Mouse (Mus musculus) embryonic facial prominence, embryonic 11.5 days (tissue): Measurements from ENCODE around the gene Fbxl18. TPM values are rescaled to one million over a fixed set of nuclear protein-coding genes. Genes with fewer than 3 reads are reported as not detected.

Experiments
- ATAC-seq: fragments of 200-750 bp; cut with Nextera tagmentation; replicated peaks from 2 replicates; pipeline ENCODE4 v1.8.0; 2017; ENCODE audit warnings: low read depth; ENCODE audit not compliant: insufficient number of reproducible peaks, low FRiP score, low TSS enrichment
- DNase-seq: peaks from one replicate; pipeline ENCODE4 v3.0.0-alpha.2; 2015; ENCODE audit warnings: low spot score
- H3K27ac ChIP-seq: fragments of 300-500 bp; sonication (generic); replicated peaks from 2 replicates; pipeline ENCODE4 v1.5.1; 2014; ENCODE audit warnings: mild to moderate bottlenecking, low read depth, low read length, control low read depth
- H3K27me3 ChIP-seq: fragments of 300-500 bp; sonication (generic); 2 replicates; pipeline ENCODE4 v1.6.1; 2014; ENCODE audit warnings: mild to moderate bottlenecking, low read length, moderate library complexity, mixed read lengths; ENCODE audit not compliant: control insufficient read depth, insufficient read depth
- H3K36me3 ChIP-seq: fragments of 300-500 bp; sonication (generic); replicated peaks from 2 replicates; pipeline ENCODE4 v1.6.1; 2014; ENCODE audit warnings: low read depth, mild to moderate bottlenecking, low read length, moderate library complexity, mixed read lengths; ENCODE audit not compliant: control insufficient read depth, insufficient read depth
- H3K4me1 ChIP-seq: fragments of 300-500 bp; sonication (generic); 2 replicates; pipeline ENCODE4 v1.6.1; 2014; ENCODE audit warnings: low read length, mixed read lengths; ENCODE audit not compliant: control insufficient read depth, insufficient read depth
- H3K4me2 ChIP-seq: fragments of 300-500 bp; sonication (generic); 2 replicates; pipeline ENCODE4 v1.6.1; 2014; ENCODE audit warnings: low read depth, mild to moderate bottlenecking, control low read depth, low read length, moderate library complexity
- H3K4me3 ChIP-seq: fragments of 300-500 bp; sonication (generic); 2 replicates; pipeline ENCODE4 v1.5.1; 2014; ENCODE audit warnings: low read depth, low read length, control low read depth
- H3K9ac ChIP-seq: fragments of 300-500 bp; sonication (generic); replicated peaks from 2 replicates; pipeline ENCODE4 v1.6.1; 2014; ENCODE audit warnings: mild to moderate bottlenecking, control low read depth, low read length
- H3K9me3 ChIP-seq: fragments of 300-500 bp; sonication (generic); replicated peaks from 2 replicates; pipeline ENCODE4 v1.6.1; 2016; ENCODE audit warnings: mild to moderate bottlenecking, low read length, inconsistent platforms, mixed read lengths; ENCODE audit not compliant: control insufficient read depth
- WGBS: fragments of 180-500 bp; shearing (Covaris S2); extraction: QIAGEN DNeasy Blood & Tissue Kit; methylation state at CpG from one replicate; pipeline ENCODE4 v1.1.7; 2014; 5-methylcytosine and 5-hydroxymethylcytosine counted together
- polyA plus RNA-seq: library from polyadenylated mRNA; unstranded; fragments of >200 nt; fragmentation: Nextera tagmentation; extraction: Ambion mirVana; gene quantifications from 2 replicates; pipeline ENCODE4 v1.2.1, GENCODE M21; 2014

The Fbxl18 gene
- polyA plus RNA-seq, 1 experiment from 2014 or later = 7.6 TPM

DNA sequence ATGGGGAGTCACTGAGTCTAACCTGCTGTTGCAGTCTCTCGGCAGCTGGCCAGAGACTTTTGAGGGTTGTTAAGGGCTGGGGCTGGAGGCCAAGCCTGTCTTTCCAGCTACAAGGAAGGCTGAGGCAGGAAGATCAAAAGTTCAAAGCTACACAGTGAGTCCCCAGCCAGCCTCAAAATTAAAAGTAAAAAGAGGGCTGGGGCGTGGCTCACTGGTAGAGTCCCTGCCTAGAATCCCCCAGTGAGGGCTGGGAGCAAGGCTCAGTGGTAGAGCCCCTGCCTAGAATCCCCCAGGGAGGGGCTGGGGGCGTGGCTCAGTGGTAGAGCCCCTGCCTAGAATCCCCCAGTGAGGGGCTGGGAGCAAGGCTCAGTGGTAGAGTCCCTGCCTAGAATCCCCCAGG is 28.6 kb upstream of the Fbxl18 start:
- no peak for ATAC-seq
- WGBS = 86% methylated on average over 3 of the region's 3 CpGs

DNA sequence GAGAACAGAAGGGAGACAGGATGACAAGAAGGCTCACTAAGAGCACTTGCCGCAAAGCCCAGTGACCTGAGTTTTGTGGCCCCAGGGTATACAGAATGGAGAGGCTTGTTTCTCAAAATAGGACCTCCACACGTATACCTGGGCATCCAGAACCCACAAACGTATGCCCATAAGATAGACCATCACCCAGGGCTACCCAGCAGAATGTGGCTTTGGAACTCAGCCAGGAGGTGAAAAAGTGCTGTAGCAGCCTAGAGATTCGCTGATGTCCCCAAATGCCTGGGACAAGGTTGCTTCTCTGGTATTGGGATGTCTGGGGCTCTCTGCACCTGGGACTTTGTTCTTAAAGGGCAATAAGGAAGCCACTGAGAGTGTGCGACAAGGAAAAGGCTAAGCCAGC is 27.0 kb upstream of the Fbxl18 start:
- Histone ChIP-seq H3K27ac (no peak overlapping the region), H3K9ac (no peak overlapping the region), H3K4me1 (peaks cover 4% of the 10 kb centered on the region; the same call in 1 of the 2 replicates), H3K4me3 (no peak overlapping the region), H3K36me3 (no peaks in the 10 kb centered on the region), H3K27me3 (no peaks in the 10 kb centered on the region), H3K4me2 (no peak overlapping the region), H3K9me3 (no peaks in the 10 kb centered on the region)
- 85% methylated on average over 5 of the region's 5 CpGs for WGBS
- ATAC-seq (no peak), DNase-seq (no peak)

More for the DNA sequence above, 28.6 kb upstream of the Fbxl18 start:
- H3K4me3 ChIP-seq = no peak overlapping the region
- H3K9me3 ChIP-seq = no peaks in the 10 kb centered on the region
- no peak overlapping the region for H3K4me2 ChIP-seq
- H3K36me3 ChIP-seq = no peaks in the 10 kb centered on the region
- no peak overlapping the region for H3K9ac ChIP-seq
- H3K4me1 ChIP-seq = peaks cover 5% of the 10 kb centered on the region; the same call in 1 of the 2 replicates
- no peak overlapping the region for H3K27ac ChIP-seq
- no peak for DNase-seq
- H3K27me3 ChIP-seq = no peaks in the 10 kb centered on the region

DNA sequence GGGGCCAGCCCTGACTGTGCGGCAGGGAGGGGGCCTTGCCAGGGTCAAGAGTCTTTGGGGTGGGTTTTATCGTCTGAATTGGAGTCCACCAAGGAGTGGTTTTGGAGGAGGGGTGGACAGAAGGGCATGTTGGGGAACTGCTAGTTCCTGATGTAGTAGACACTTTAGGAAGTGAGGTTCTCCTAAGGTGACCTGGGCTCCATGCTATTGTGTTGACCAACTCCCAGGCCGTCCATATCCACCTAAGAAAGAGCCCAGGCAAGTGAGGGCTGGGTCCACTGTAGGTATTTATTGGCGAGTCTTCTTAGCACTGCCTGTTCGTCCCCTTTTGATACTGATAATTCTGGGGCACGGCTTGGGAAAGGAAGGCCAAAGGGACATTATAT is 25.8 kb upstream of the Fbxl18 start:
- no peaks in the 10 kb centered on the region for H3K27me3 ChIP-seq
- WGBS = 69% methylated on average over 6 of the region's 6 CpGs
- H3K9me3 ChIP-seq = no peaks in the 10 kb centered on the region
- no peaks in the 10 kb centered on the region for H3K4me1 ChIP-seq
- no peaks in the 10 kb centered on the region for H3K36me3 ChIP-seq
- ATAC-seq = no peak
- H3K9ac ChIP-seq = no peak overlapping the region
- no peak overlapping the region for H3K4me3 ChIP-seq
- H3K27ac ChIP-seq = no peak overlapping the region
- no peak overlapping the region for H3K4me2 ChIP-seq
- no peak for DNase-seq

DNA sequence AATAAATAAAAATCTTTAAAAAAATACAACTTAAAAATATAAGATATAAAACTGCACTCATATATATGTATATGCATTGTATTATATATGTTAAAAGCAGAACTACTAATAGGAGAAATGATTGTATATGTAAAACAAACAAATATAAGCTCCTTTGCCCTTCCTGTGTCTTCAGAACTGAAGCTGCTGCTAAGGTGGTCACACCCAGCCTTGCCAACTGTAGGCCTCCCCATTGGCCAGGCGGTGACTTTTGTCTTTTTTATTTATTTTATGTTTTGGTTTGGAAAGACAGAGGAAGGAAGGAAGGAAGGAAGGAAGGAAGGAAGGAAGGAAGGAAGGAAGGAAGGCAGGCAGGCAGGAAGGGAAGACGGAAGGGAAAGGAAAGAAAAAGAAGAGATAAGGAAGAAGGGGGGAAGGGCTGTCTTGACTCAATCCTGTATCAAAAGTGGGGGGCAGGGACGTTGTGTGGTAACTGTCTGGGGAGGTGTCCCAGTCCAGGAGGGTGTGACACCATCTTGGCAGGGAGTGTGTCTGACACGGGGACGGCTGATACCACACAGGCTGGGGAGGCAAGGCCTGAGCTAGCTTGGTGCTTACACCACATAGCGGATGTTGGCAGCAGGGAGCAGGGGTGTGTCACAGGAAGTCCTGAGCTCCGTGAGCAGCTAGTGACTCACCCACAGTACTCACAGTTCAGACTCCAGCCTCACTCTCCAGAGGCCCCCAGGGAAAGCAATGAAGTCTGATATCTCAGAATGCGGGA is 25.3 kb upstream of the Fbxl18 start:
- Histone ChIP-seq H3K4me3 (no peak overlapping the region), H3K4me1 (no peaks in the 10 kb centered on the region), H3K27ac (no peak overlapping the region), H3K27me3 (no peaks in the 10 kb centered on the region), H3K9ac (no peak overlapping the region), H3K36me3 (no peaks in the 10 kb centered on the region), H3K9me3 (no peaks in the 10 kb centered on the region), H3K4me2 (no peak overlapping the region)
- ATAC-seq (peak; percentile 53), DNase-seq (no peak)
- 60% methylated on average over 8 of the region's 8 CpGs for WGBS

DNA sequence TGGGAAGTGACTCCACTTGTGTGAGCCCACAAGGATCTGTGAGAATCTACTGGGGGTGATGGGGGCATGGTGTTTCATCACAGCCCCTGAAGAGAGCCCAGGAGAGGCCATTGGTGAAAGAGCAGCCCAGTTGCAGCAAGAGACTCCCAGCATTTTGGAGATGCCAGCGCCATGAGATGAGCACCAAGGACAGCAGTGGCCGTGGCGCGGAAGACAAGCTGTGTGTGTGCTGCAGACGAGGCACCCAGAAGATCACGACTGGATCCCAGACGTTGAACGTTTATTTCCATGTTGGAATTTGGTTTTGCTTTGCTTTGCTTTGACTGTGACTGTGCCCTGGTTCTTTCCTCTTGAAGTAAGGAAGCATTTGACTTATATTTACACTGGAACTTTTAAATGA is 22.2 kb upstream of the Fbxl18 start:
- Histone ChIP-seq H3K4me3 (no peak overlapping the region), H3K27ac (no peak overlapping the region), H3K4me1 (no peaks in the 10 kb centered on the region), H3K9ac (no peak overlapping the region), H3K9me3 (no peaks in the 10 kb centered on the region), H3K27me3 (no peaks in the 10 kb centered on the region), H3K36me3 (no peaks in the 10 kb centered on the region), H3K4me2 (no peak overlapping the region)
- ATAC-seq = no peak
- WGBS = 93% methylated on average over 8 of the region's 8 CpGs
- DNase-seq = no peak

DNA sequence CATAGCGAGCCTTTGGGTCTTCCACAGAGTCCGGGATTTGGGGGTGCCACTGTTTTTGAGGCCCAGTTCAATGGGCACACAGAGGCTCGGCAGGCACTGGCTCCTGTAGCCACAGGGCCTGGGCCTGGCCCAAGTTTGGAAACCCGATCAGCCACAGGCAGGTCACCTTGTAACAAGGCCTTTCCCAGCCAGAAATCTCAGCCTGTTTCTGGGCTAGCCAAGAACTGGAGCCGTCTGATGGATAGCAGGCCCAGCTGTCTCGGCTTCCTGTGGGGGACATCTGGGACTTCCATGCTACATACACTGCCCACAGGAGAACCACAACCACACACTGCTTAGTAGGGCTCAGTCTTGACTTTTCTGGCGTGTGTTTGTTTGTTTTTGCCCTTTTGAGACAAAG is 21.4 kb upstream of the Fbxl18 start:
- Histone ChIP-seq H3K27ac (no peak overlapping the region), H3K4me1 (no peaks in the 10 kb centered on the region), H3K9ac (no peak overlapping the region), H3K9me3 (no peaks in the 10 kb centered on the region), H3K4me3 (no peak overlapping the region), H3K36me3 (no peaks in the 10 kb centered on the region), H3K27me3 (no peaks in the 10 kb centered on the region), H3K4me2 (no peak overlapping the region)
- WGBS = 74% methylated on average over 7 of the region's 7 CpGs
- ATAC-seq = no peak
- DNase-seq = no peak

DNA sequence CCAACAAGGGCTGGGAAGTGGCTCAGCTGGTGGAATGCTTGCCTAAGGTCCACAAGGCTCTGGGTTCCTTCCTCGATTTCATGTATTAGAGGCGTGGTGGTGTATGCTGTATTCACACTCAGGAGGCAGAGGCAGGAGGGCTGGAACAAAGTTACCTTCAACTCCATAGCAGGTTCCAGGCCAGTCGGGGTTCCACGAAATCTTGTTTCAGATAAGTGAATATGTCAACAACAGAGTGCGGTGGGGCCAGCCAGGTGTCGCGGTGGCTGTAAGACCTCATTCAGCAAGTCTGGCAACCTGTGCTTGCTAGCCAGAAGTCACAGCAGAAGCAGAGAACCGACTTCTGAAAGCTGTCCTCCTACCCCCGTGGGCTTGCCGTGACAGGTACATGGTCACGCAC is 20.0 kb upstream of the Fbxl18 start:
- H3K27ac ChIP-seq = no peak overlapping the region
- no peaks in the 10 kb centered on the region for H3K27me3 ChIP-seq
- DNase-seq = no peak
- H3K4me1 ChIP-seq = no peaks in the 10 kb centered on the region
- H3K4me2 ChIP-seq = no peak overlapping the region
- H3K36me3 ChIP-seq = no peaks in the 10 kb centered on the region
- H3K9me3 ChIP-seq = no peaks in the 10 kb centered on the region
- no peak overlapping the region for H3K9ac ChIP-seq
- no peak for ATAC-seq
- H3K4me3 ChIP-seq = no peak overlapping the region
- WGBS = 87% methylated on average over 11 of the region's 11 CpGs

DNA sequence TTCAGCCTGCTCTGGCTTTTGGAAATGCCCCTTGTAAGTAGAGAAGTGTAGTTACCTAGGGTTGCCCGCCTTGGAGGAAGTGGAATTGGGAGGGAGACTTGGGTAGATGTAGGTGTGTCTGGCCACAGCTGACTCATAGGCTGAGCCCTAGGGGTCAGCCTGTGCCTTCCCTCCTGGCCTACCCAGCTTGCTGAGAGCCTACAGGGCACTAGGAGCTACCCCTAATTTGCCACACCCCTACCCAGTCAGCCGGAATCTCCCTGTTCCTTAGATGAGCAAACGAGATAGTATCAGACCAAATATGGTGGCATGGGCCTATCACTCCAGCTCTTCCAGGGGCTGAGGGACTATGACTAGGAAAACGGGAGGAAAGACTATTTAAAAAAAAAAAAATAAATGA is 17.5 kb upstream of the Fbxl18 start:
- ATAC-seq = no peak
- no peak overlapping the region for H3K27ac ChIP-seq
- 84% methylated on average over 4 of the region's 4 CpGs for WGBS

More for the DNA sequence above, 17.5 kb upstream of the Fbxl18 start:
- Histone ChIP-seq H3K9ac (no peak overlapping the region), H3K4me2 (no peak overlapping the region), H3K36me3 (no peaks in the 10 kb centered on the region), H3K4me1 (no peaks in the 10 kb centered on the region; the same call in 1 of the 2 replicates), H3K27me3 (no peaks in the 10 kb centered on the region), H3K9me3 (no peaks in the 10 kb centered on the region), H3K4me3 (no peak overlapping the region)
- DNase-seq = no peak
